Mouse (Mus musculus) liver, adult 2 months (tissue): ENCODE results near the gene Gm20219.

ENCODE experiments used
- CTCF ChIP-seq: fragments of 200-500 bp; IDR thresholded peaks from 2 replicates; pipeline ENCODE4 v1.5.1; 2011; ENCODE audit warnings: low read depth, low read length, control low read depth
- POLR2A ChIP-seq: fragments of 200-500 bp; IDR thresholded peaks from 2 replicates; pipeline ENCODE4 v1.6.1; 2011; ENCODE audit warnings: low read length, control low read depth; ENCODE audit not compliant: insufficient read depth; ENCODE audit errors: extremely low read depth

DNA sequence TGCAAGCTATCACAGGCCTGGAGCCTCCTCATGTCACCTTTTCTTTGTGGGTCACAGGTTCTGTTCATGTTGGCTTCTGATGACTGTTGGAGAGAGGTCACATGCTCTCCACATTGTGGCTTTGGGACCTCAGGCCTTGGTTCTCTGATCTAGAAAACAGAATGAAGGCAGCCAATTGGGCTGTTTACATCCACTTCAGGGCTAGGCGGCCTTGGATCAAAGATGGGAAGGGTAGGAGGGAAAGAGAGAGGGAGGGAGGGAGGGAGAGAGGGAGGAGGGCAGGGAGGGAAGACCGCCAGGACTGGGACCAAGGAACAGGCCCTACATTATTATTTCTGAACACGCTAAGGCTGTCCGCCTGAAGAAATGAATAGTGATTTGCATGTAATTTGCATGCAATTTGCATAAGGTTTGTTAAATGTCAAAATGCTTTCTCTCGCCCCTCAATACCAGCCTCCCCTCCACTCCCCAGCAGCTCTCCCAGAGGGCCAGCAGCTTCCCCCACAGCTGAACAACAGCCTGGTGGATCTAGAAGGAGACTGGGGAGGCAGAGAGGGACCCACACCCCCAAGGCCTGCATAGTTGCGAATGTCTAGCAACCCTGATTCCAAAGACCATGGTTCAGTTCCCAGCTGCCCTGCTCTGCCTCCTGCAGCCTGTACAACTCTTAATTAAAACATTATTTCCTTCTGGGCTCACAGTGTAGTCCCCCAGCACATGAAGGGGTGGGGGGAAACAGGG, 2.2 kb downstream of the Gm20219 start:
- TF ChIP-seq CTCF, result no peak
- no peak for TF ChIP-seq POLR2A
